Mouse (Mus musculus) G1E (cell line): Measurements from ENCODE around the gene Pip5k1b. TPM values are rescaled to one million over a fixed set of nuclear protein-coding genes. Genes with fewer than 3 reads are reported as not detected.

Experiments used
- ATAC-seq: 2 replicates; pipeline ENCODE4 v1.8.0; 2016; ENCODE audit warnings: mild to moderate bottlenecking; ENCODE audit not compliant: insufficient number of reproducible peaks, poor library complexity, low FRiP score, severe bottlenecking; ENCODE audit errors: extremely low read depth
- DNase-seq: peaks from one replicate; pipeline ENCODE4 v3.0.0; 2012; ENCODE audit warnings: low spot score
- H3K27me3 ChIP-seq: 2 replicates; pipeline ENCODE4 v1.6.1; 2012; ENCODE audit warnings: mild to moderate bottlenecking, low read length, inconsistent platforms; ENCODE audit not compliant: insufficient read depth
- H3K36me3 ChIP-seq: replicated peaks from 2 replicates; pipeline ENCODE3; 2012; ENCODE audit warnings: mild to moderate bottlenecking, inconsistent platforms
- H3K4me1 ChIP-seq: 2 replicates; pipeline ENCODE4 v1.6.1; 2012; ENCODE audit warnings: low read depth, low read length, inconsistent platforms, mixed read lengths; ENCODE audit not compliant: insufficient read depth
- H3K4me3 ChIP-seq: 2 replicates; pipeline ENCODE4 v1.5.1; 2012; ENCODE audit warnings: low read depth, mild to moderate bottlenecking, inconsistent platforms, low read length, moderate library complexity, mixed read lengths
- H3K9me3 ChIP-seq: replicated peaks from 2 replicates; pipeline ENCODE4 v1.6.1; 2012; ENCODE audit warnings: inconsistent platforms
- CTCF ChIP-seq: IDR thresholded peaks from 2 replicates; pipeline ENCODE4 v1.5.1; 2012; ENCODE audit warnings: low read depth, low read length, inconsistent platforms, mixed read lengths
- GATA1 ChIP-seq: IDR thresholded peaks from 2 replicates; pipeline ENCODE4 v1.6.1; 2012; ENCODE audit warnings: borderline replicate concordance, low read length, inconsistent platforms, mixed read lengths
- GATA2 ChIP-seq: IDR thresholded peaks from 2 replicates; pipeline ENCODE4 v1.6.1; 2012; ENCODE audit warnings: low read depth, low read length, inconsistent platforms, borderline replicate concordance
- POLR2AphosphoS5 ChIP-seq: IDR thresholded peaks from 2 replicates; pipeline ENCODE4 v1.6.1; 2012; ENCODE audit warnings: low read depth, low read length, inconsistent platforms; ENCODE audit not compliant: insufficient replicate concordance
- TAL1 ChIP-seq: conservative IDR thresholded peaks from 2 replicates; pipeline ENCODE4 v1.6.1; 2012; ENCODE audit warnings: low read depth, low read length, inconsistent platforms, mixed read lengths
- polyA plus RNA-seq: library from polyadenylated mRNA; stranded (reverse); fragments of >175 nt; gene quantifications from 2 replicates; pipeline ENCODE4 v1.2.3, GENCODE M21; 2012
- total RNA-seq, 2 experiments: library from RNA; stranded (forward) in 1 of 2; stranded (reverse) in 1 of 2; fragments of 200-1000 nt in 1 of 2; fragments of >200 nt in 1 of 2; fragmentation: Nextera tagmentation in 1 of 2; gene quantifications; 2 replicates each; pipeline ENCODE4 v1.2.3; 2014 to 2017

Pip5k1b gene
- total and polyA plus RNA-seq, 3 experiments, result 12.7 to 66.4 (median 23.6) TPM

DNA sequence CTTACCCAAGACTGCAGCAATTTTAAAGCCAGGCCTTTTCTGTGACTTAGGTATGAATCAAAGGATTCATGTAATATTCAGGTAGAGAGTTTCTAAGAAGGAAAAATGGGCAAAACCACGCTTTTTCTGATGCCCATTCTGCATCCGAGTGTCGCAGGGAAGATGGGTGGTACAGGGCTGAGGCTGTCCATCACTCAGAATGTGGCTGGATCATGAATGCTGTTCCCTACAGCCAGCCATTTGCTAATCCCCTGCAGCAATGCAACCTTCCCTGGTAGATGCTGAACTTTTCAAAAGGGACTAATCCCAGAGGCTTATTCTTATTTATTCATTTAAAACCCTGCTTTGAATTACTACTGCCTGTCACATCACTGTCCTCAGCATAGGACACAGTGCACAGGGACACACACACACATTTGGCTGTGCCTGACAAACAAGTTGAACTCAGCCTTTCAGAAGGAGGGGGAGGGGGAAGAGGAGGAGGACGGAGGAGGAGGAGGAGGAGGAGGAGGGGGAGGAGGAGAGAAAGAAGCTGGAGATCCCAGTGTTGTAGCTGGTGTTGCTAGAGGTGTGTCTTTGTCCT is 71.0 kb downstream of the Pip5k1b start:
- no peak for DNase-seq
- no peaks in the 10 kb centered on the region for H3K27me3 ChIP-seq
- ATAC-seq, result no peak
- peaks cover 43% of the 10 kb centered on the region for H3K36me3 ChIP-seq
- H3K9me3 ChIP-seq, result no peaks in the 10 kb centered on the region
- peaks cover 52% of the 10 kb centered on the region for H3K4me1 ChIP-seq
- TF ChIP-seq GATA2 (no peak), CTCF (no peak), TAL1 (no peak), GATA1 (no peak)
- H3K4me3 ChIP-seq, result no peak overlapping the region

- DNase-seq (no peak), ATAC-seq (no peak)
- TF ChIP-seq TAL1 (no peak), GATA2 (no peak)
- H3K9me3 ChIP-seq, result no peaks in the 10 kb centered on the region
- peaks cover 42% of the 10 kb centered on the region for H3K36me3 ChIP-seq
- peaks cover 41% of the 10 kb centered on the region for H3K4me1 ChIP-seq
- no peak overlapping the region for H3K4me3 ChIP-seq
- no peaks in the 10 kb centered on the region for H3K27me3 ChIP-seq
These were observed 74.8 kb downstream of the Pip5k1b start for GRCm38 (mm10) chr19:24480916-24481315.

- peak; percentile 84 for DNase-seq
- Histone ChIP-seq H3K36me3 (peaks cover 47% of the 10 kb centered on the region), H3K4me3 (peak within 1 kb of the TSS; percentile 93), H3K4me1 (peaks cover 47% of the 10 kb centered on the region), H3K27me3 (no peaks in the 10 kb centered on the region), H3K9me3 (no peaks in the 10 kb centered on the region)
- TF ChIP-seq CTCF (no peak), GATA1 (no peak), GATA2 (no peak), POLR2AphosphoS5 (no peak), TAL1 (no peak)
- ATAC-seq, result peak; percentile 65
These were observed 78.5 kb downstream of the Pip5k1b start, which contains the start of gene Fam122a for GRCm38 (mm10) chr19:24476929-24477882. Gene Fam122a, minus strand, starts transcription at chr19:24477356.

- TF ChIP-seq GATA2 (no peak), TAL1 (no peak), GATA1 (no peak), CTCF (no peak), POLR2AphosphoS5 (no peak)
- Histone ChIP-seq H3K27me3 (no peaks in the 10 kb centered on the region), H3K4me3 (peak overlapping the region; percentile 93), H3K9me3 (no peaks in the 10 kb centered on the region), H3K4me1 (peaks cover 50% of the 10 kb centered on the region), H3K36me3 (peaks cover 55% of the 10 kb centered on the region)
- ATAC-seq (no peak), DNase-seq (peak; percentile 26)
These were observed 79.2 kb downstream of the Pip5k1b start for GRCm38 (mm10) chr19:24476461-24476860.

- peaks cover 56% of the 10 kb centered on the region for H3K36me3 ChIP-seq
- no peak for DNase-seq
- peaks cover 48% of the 10 kb centered on the region for H3K4me1 ChIP-seq
- H3K27me3 ChIP-seq, result no peaks in the 10 kb centered on the region
- H3K9me3 ChIP-seq, result no peaks in the 10 kb centered on the region
- ATAC-seq, result no peak
- peak overlapping the region; percentile 14; the same call in 1 of the 2 replicates for H3K4me3 ChIP-seq
- TF ChIP-seq GATA1, result no peak
- no peak for TF ChIP-seq GATA2
- no peak for TF ChIP-seq TAL1
- no peak for TF ChIP-seq POLR2AphosphoS5
- TF ChIP-seq CTCF, result no peak
These were observed 80.4 kb downstream of the Pip5k1b start for GRCm38 (mm10) chr19:24475281-24475680.

DNA sequence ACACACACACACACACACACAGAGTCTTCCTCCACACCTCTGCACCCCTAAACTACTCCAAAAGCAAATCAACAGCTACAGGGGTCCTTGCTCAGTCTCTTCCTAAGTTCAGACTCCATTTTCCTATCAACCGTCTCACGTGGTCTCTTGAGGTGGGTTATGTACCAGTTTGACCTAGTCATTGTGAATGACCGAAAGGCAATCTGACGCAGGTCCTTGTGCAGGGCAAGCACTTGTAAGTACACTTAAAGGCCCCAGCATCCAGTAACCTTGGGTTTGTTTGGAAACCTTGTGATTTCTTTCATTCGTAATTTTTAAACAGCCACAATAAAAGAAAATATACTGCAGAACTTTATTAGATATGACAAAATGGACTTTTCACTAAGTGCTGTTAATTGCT is 83.2 kb downstream of the Pip5k1b start:
- Histone ChIP-seq H3K9me3 (no peaks in the 10 kb centered on the region), H3K4me3 (no peak overlapping the region), H3K27me3 (no peaks in the 10 kb centered on the region), H3K4me1 (peaks cover 36% of the 10 kb centered on the region), H3K36me3 (peaks cover 56% of the 10 kb centered on the region)
- DNase-seq (no peak), ATAC-seq (no peak)
- no peak for TF ChIP-seq POLR2AphosphoS5
- no peak for TF ChIP-seq GATA1
- no peak for TF ChIP-seq CTCF
- no peak for TF ChIP-seq TAL1
